Mouse (Mus musculus) cerebellum, adult 2 months (tissue): ENCODE measurements around the gene Atg4d. TPM values are rescaled to one million over a fixed set of nuclear protein-coding genes. Genes with fewer than 3 reads are reported as not detected.
A peak's percentile ranks its signal among the peaks of the same experiment; 100 is the strongest.
"Not testable (repeated sequence)": the region's sequence is repeated elsewhere in the genome, so short reads cannot be mapped to it uniquely, and the experiment has no call there.

Experiments
- DNase-seq, 2 experiments: peaks; one replicate each; pipeline ENCODE4 v3.0.0; 2021
- H3K27ac ChIP-seq: fragments of 200-500 bp; 2 replicates; pipeline ENCODE4 v1.5.1; 2012; ENCODE audit warnings: low read length, control low read depth, inconsistent platforms; ENCODE audit not compliant: insufficient read depth
- H3K27me3 ChIP-seq: fragments of 200-500 bp; 2 replicates; pipeline ENCODE4 v1.6.1; 2012; ENCODE audit warnings: inconsistent platforms, mild to moderate bottlenecking, low read length, moderate library complexity; ENCODE audit not compliant: control insufficient read depth, insufficient read depth
- H3K4me1 ChIP-seq: fragments of 200-500 bp; 2 replicates; pipeline ENCODE4 v1.6.1; 2011; ENCODE audit warnings: low read length; ENCODE audit not compliant: control insufficient read depth, insufficient read depth
- H3K4me3 ChIP-seq: fragments of 200-500 bp; replicated peaks from 2 replicates; pipeline ENCODE3; 2011; ENCODE audit warnings: mild to moderate bottlenecking, low read depth, low read length, control low read depth; ENCODE audit not compliant: insufficient read depth
- CTCF ChIP-seq: fragments of 200-500 bp; IDR thresholded peaks from 2 replicates; pipeline ENCODE4 v1.5.1; 2011; ENCODE audit warnings: low read depth, mild to moderate bottlenecking, control low read depth, low read length, moderate library complexity, borderline replicate concordance; ENCODE audit not compliant: insufficient read depth
- POLR2A ChIP-seq: fragments of 200-500 bp; IDR thresholded peaks from 2 replicates; pipeline ENCODE4 v1.6.1; 2011; ENCODE audit warnings: low read length, control low read depth, borderline replicate concordance; ENCODE audit not compliant: insufficient read depth
- WGBS: fragments of 180-500 bp; shearing (Covaris S2); methylation state at CpG from one replicate; pipeline ENCODE4 v1.1.7; 2018; 5-methylcytosine and 5-hydroxymethylcytosine counted together
- polyA plus RNA-seq: library from polyadenylated mRNA; depleted of rRNA; stranded (reverse); fragments of >200 nt; gene quantifications from 2 replicates; pipeline ENCODE4 v1.2.3, GENCODE M21; 2012

Gene Atg4d
- polyA plus RNA-seq, 1 experiment: 72.4 TPM

- Histone ChIP-seq H3K27ac (no peak overlapping the region), H3K4me1 (no peaks in the 10 kb centered on the region), H3K4me3 (no peak overlapping the region), H3K27me3 (no peaks in the 10 kb centered on the region; the same call in 1 of the 2 replicates)
- DNase-seq: no peak
- TF ChIP-seq CTCF: no peak
- no peak for TF ChIP-seq POLR2A
These were observed 10.4 kb upstream of the Atg4d start for GRCm38 (mm10) chr9:21254690-21255089.

DNA sequence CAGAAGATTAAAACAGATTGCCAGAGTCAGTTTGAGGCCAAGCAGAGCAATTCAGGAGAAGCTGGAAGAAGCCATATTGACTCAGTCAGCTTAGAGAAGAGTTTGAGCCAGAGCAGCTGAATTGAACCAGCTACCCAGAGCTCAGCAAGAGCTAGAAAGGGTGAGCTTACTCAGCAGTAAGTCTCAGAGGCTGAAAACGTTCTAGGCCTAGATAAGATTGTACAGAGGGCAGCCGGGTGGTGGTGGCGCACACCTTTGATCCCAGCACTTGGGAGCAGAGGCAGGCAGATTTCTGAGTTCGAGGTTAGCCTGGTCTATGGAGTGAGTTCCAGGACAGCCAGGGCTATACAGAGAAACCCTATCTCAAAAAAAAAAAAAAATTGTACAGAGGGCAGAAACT is 8.7 kb upstream of the Atg4d start:
- not testable (repeated sequence) for H3K4me1 ChIP-seq, H3K27ac ChIP-seq, DNase-seq, H3K4me3 ChIP-seq, H3K27me3 ChIP-seq
- 84% methylated on average over 4 of the region's 4 CpGs for WGBS

DNA sequence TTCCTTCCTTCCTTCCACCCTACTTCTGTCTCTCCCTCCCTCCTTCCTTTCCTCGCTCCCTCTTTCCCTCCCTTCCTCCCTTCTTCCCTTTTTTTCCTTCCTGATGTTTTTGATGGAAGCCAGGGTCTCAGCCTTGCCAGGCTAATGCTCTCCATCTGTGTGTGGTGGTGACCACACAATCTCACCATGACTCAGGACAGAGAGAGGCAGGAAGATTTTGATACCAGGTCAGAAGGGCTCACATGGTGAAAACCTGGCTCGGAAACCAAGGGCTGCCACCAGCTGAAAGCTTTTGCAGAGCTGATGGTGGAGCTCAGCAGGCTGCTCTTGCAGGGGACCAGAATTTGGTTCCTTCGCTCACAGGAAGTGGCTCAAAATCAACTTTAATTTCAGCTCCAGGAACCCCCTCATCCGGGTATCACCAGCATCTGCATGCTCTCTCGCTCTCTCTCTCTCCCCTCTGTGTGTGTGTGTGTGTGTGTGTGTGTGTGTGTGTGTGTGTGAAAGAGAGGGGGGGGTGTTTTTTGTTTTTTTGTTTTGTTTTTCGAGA is 4.5 kb upstream of the Atg4d start:
- Histone ChIP-seq H3K27me3 (no peaks in the 10 kb centered on the region), H3K27ac (no peak overlapping the region), H3K4me3 (no peak overlapping the region), H3K4me1 (no peaks in the 10 kb centered on the region)
- WGBS: 79% methylated on average over 6 of the region's 6 CpGs
- no peak for DNase-seq
- TF ChIP-seq POLR2A (no peak), CTCF (no peak)

GRCm38 (mm10) chr9:21261831-21262230 is 3.3 kb upstream of the Atg4d start:
- TF ChIP-seq CTCF (no peak), POLR2A (no peak)
- Histone ChIP-seq H3K27ac (no peak overlapping the region), H3K4me1 (peaks cover 7% of the 10 kb centered on the region), H3K4me3 (no peak overlapping the region), H3K27me3 (no peaks in the 10 kb centered on the region)
- 67% methylated on average over 2 of the region's 2 CpGs for WGBS
- DNase-seq: no peak

DNA sequence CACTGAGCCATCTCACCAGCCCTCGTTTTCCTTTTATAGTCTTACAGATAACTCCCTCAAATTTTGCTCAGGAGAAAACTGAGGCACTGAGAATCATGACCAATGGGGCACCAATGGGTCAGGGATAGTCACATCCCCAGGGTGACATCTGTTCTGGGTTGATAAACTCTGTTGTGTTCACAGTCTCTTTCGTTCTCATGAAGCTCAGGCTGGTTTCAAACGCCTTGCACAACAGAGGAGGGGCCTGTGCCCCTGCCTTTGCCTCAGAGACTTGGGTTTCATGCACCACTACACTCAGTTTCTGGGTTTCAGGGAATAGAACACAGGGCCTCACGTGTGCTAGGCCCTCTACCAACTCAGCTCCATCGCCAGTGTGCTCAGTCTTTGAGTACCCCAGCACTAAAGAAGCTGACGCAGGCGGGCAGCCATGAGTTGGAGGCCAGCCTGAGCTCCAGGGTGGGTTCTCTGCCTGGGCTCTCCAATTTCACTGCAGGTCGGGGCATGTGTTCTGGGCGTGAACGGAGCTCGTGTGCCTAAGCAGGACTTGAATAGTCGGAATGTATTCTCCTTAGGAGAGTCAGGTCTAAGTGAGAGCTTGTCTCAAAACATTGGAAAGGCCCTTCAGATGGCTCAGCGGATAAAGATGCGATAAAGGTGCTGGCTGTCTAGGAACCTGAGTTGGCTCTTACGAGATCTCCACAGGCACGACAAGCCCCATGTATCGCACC is 657 bp upstream of the Atg4d start:
- no peaks in the 10 kb centered on the region for H3K27me3 ChIP-seq
- peak overlapping the region; percentile 73 for H3K27ac ChIP-seq
- H3K4me3 ChIP-seq: peak overlapping the region; percentile 89
- WGBS: 19% methylated on average over 17 of the region's 17 CpGs
- H3K4me1 ChIP-seq: peaks cover 8% of the 10 kb centered on the region
- TF ChIP-seq CTCF (no peak), POLR2A (no peak)
- DNase-seq: no peak

- Histone ChIP-seq H3K4me1 (peaks cover 8% of the 10 kb centered on the region), H3K4me3 (peak overlapping the region; percentile 97), H3K27ac (peak overlapping the region; percentile 57), H3K27me3 (no peaks in the 10 kb centered on the region)
- TF ChIP-seq POLR2A (no peak), CTCF (no peak)
- WGBS: 4% methylated on average over 11 of the region's 11 CpGs
- no peak for DNase-seq
These were observed 518 bp downstream of the Atg4d start for GRCm38 (mm10) chr9:21265611-21266010.

GRCm38 (mm10) chr9:21266889-21267288 is 1.8 kb downstream of the Atg4d start:
- H3K4me1 ChIP-seq: peaks cover 8% of the 10 kb centered on the region
- peak overlapping the region; percentile 37 for H3K4me3 ChIP-seq
- no peaks in the 10 kb centered on the region for H3K27me3 ChIP-seq
- no peak for DNase-seq
- no peak overlapping the region for H3K27ac ChIP-seq
- WGBS: 68% methylated on average over 5 of the region's 5 CpGs
- no peak for TF ChIP-seq CTCF
- TF ChIP-seq POLR2A: no peak

DNA sequence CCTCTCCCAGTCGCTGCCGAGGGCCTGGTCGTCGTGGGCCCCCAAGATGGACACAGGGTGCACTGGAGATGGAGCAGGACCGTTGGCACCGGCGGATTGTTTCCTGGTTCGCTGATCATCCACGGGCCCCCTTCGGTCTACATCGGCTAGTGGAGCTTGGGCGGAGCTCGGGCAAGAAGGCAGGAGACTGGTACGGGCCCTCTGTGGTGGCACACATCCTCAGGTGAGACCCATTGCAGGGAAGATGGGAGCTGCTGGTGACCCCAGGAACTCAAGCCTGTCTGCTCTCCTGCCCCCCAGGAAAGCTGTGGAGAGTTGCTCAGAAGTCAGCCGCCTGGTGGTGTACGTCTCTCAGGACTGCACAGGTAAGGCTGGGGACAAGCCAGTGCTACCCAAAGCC is 3.2 kb downstream of the Atg4d start:
- WGBS: 90% methylated on average over 16 of the region's 16 CpGs
- no peak overlapping the region for H3K4me3 ChIP-seq
- DNase-seq: no peak
- H3K4me1 ChIP-seq: peaks cover 8% of the 10 kb centered on the region
- no peak overlapping the region for H3K27ac ChIP-seq
- TF ChIP-seq POLR2A (no peak), CTCF (no peak)
- no peaks in the 10 kb centered on the region for H3K27me3 ChIP-seq

GRCm38 (mm10) chr9:21269590-21269989 is 4.5 kb downstream of the Atg4d start:
- H3K27me3 ChIP-seq, H3K4me1 ChIP-seq, H3K4me3 ChIP-seq, H3K27ac ChIP-seq, DNase-seq: not testable (repeated sequence)
- 73% methylated on average over 5 of the region's 5 CpGs for WGBS
